Mouse (Mus musculus) kidney, postnatal 14 days (tissue): ENCODE data around the gene Numbl.

ENCODE experiments used
- DNase-seq: peaks from one replicate; pipeline ENCODE4 v3.0.0; 2022; ENCODE audit warnings: mixed read lengths

Numbl gene

GRCm38 (mm10) chr7:27255721-27256120, 2.5 kb upstream of the Numbl start:
- DNase-seq: peak; percentile 56

DNA sequence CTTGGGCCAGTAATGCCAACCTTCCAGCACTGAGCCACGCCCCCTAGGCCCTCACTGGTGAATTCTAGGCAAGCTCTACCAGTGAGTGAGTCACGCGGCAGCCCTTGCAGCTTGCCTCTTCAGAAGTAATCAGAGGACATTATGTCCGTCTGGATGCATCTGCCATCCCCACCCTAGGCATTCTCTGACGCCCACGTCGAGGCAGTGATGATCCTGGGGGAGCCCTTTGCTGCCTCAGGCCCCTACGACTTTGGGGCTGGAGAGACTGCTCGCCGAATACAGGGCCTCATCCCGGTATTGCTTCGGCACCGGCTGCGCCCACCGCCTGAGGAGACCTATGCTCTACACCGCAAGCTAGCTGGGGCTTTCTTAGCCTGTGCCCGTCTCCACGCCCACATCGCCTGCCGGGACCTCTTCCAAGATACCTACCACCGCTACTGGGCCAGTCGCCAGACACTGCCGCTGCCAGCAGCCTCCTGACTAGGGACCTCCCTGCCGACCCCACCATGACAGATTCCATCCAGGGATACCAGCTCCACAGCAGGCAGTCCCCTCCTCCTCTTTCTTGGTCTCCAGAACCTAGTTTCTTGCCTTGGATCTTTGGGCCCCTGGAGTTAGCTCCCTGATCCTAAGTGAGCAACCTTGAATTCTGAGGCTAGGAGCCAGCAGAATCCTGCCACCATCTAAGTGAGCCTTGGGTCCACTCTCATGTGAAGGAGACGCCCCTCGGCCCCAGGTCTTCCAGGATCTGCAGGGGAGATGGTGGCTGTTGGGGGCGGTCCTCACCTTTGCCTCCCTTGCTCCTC, 984 bp upstream of the Numbl start:
- DNase-seq: peak; percentile 60

GRCm38 (mm10) chr7:27257852-27258204, 405 bp upstream of the Numbl start:
- no peak for DNase-seq

- DNase-seq: no peak
Measured at GRCm38 (mm10) chr7:27259271-27259721, 1.1 kb downstream of the Numbl start.

DNA sequence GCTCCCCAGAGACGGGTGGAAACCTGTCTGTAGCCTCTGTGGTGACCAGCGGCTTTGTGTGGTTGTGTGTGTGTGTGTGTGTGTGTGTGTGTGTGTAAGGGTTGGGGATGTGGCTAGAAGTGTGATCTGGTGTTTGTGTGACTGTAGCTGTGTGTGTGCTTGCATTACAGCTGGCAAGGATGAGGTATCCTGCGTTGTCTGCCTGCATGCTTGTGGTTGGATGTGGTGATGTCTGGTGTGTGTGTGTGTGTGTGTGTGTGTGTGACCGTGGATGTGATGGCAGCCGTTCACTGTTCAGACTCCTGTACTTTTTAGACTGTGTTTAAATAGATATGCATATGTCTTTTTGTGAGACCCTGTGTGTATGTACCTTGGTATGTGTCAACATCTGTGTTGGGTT, 1.5 kb downstream of the Numbl start:
- DNase-seq: no peak

DNA sequence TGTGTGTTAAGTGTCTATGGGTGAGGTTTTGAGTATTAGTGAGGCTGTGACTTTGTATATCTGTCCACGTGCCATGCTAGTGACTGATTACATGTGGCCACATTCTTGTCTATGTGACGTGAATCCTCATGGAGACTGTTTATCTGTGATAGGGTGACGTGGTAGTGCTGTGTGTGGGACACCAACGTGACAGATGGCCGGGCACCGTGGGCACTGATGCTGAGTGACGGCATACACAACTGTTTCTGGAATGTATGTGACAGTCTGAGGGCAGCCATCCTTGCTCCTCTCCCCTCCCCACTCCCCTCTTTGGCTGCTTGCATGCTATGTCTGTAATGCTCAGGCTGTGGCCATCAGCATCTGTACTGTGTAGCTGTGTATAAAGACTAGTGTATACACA, 2.6 kb downstream of the Numbl start:
- DNase-seq: no peak

DNA sequence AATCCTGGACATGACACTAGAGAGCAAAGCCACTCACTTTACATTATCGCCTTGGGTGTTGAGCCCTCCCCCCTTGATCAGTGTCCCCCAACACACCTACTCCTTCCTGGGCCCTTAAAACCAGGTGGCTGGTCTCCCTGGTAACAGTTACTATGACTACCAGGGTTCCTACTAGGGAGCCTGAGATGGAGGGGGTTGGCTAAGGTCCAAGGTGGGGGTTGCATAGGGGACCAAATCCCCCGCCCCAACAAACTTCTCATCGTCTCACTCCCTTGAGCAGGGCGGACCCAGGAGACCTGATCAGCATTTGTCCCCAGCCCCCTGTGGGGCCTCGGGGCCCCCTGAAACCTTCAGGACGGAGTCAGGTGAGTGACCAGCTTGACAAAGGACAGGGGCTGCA, 3.7 kb downstream of the Numbl start:
- DNase-seq: no peak

GRCm38 (mm10) chr7:27264761-27265160, 6.5 kb downstream of the Numbl start:
- DNase-seq: no peak

DNA sequence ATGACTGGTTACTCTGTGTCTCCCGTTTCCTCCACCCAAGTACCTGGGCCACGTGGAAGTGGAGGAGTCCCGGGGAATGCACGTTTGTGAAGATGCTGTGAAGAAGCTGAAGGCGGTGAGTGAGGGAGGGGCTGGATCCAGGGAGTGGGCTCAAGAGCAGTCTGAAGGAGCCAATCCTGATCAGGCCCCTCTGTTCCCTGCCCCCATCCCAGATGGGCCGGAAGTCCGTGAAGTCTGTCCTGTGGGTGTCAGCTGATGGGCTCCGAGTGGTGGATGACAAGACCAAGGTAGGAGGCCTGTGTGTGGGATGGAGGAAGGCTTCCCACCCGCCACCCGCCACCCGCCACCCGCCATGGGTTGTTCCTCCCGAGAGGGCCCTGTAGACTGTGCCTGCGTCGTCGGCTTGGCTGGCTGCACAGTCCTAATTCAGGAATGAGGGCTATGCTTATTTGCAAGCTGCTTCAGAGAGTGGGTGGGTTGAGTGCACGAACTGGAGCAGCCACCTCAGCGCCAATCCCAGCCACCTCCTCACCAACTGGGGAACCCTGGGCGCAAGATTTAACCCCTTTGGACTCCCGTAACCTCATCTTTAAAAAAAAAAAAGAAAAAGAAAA, 8.4 kb downstream of the Numbl start:
- no peak for DNase-seq

GRCm38 (mm10) chr7:27271423-27271822, 13.2 kb downstream of the Numbl start:
- DNase-seq: no peak

DNA sequence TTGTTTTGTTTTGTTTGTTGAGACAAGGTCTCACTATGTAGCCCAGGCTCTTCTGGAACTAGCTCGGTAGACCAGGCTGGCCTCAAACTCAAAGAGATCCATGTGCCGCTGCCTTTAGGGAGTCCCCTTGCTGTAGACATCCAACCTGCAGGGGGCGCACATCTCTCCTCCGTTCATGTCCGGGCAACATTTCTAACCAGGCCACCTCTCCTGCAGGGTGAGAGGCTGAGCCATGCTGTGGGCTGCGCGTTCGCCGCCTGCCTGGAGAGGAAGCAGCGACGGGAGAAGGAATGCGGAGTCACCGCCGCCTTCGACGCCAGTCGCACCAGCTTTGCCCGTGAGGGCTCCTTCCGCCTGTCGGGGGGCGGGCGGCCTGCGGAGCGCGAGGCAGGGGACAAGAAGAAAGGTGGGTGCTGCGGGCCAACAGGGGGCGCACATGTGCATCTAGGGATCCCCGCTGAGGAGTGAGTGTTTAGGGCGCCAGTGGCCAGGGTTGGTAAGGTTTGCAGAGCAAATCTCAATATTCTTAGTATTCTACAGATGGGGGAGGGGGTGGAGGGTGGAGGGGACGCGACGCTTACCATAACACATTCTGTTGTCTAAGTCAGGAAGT, 15.6 kb downstream of the Numbl start:
- DNase-seq: no peak

DNA sequence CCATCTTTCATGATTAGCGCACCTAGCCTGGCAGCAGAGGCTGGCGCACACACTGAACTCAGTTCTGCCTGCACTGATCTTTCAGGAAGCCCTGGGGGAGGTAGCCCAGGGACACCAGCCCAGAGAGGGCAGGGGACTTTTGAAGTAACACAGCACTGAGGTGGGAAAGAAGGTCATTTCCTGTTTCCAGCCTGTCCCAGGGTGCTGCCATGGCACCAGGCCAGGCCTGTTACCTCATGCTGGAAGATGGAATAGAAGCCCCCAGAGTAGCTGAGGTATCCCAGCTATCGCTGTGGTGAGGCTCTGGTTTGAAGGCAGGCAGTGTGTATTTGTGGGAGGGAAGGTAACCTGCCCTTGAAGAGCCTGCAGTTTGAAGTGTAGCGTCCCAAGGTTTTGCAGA, 16.7 kb downstream of the Numbl start:
- DNase-seq: no peak

DNA sequence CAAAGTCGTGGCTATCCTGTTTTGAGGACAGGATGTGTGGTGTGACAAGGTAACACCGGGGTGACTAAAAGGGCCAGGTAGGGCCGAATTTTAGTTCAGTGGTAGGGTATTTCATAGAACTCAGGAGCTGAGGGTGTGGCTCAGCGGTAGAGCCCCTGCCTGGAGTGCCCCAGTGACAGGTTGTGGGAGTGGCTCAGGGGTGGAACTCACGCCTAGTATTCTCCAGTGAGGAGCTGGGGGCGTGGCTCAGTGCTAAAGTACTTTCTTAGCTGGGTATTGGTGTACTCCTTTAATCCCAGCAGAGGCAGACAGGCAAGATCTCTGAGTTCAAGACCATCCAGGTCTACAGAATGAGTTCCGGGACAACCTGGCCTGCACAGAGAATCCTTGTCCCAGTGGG, 17.8 kb downstream of the Numbl start:
- no peak for DNase-seq

DNA sequence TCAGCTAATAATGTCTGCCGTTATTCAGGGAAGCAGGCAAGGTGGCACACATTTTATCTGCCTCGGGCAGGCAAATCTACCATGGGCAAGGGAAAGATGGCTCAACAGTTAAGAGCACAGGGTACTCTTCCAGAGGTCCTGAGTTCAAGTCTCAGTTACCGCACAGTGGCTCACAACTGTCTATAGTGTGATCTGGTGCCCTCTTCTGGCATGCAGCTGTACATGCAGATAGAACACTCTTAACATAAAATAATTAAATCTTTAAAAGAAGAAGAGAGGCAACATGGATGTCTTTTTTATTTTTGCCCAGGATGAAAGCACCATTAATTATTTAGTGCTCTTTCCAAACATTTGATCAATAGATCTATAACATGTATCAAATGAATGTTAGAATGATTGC, 19.0 kb downstream of the Numbl start:
- DNase-seq: no peak

- no peak for DNase-seq
Measured at GRCm38 (mm10) chr7:27281717-27282116, 23.5 kb downstream of the Numbl start.

DNA sequence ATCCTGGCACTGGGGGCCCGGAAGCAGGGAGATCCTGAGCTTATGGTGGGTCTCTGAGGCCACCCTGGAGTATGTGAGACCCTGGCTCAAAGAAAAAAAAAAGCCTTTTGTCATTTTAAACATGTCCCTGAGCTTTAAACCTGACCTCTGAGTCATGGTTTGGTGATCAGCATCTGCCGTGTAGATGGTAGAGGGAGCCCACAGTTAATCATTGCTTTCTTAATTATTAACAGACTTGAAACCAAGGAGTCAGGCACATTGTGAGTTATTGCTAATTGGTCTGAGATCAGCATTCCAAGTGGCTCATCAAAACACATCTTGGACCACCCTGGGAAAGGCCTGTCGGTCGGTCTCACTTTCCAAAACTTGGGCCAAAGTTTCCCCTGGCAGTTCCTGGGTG, 24.0 kb downstream of the Numbl start:
- DNase-seq: no peak

DNA sequence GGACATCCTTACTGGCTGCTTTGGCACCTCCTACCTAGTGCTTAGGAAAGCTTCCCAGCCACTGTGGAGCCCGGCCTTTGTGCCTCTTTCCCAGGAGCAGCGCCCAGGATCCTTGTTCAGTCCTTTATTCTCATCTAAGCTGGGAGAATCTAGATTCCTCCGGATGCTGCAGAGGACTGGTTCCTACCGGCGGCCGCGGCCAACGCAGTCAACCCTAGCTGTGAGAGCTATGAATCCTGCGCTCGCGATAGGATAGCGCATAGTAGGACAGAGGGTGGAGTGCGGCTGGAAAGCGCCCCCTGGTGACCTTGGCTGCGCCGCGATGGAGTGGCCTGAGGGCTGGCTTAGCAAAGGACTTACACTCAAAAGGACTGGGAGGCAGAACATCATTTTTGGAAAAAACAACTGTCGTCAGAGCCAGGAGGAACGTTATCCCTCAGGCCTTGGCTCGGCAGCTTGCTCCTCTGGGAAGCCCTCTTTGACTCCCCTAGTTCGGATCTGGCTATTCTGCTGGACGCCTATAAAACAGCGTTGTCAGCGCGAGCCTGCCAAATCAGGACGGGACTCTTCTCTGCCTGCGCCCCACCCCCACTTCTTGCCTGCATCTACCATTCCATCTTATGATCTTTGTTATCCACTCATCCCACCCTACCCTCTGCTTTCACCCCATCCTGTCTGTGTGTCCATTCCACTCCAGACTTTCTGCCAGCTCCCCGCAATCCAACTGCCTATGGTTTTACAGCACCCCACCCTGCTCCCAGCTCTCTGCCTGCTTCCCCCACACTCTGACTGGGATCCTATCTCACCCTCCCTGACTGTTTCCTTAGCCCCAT, 26.8 kb downstream of the Numbl start:
- DNase-seq: peak; percentile 41

GRCm38 (mm10) chr7:27285698-27286066, 27.4 kb downstream of the Numbl start:
- peak; percentile 81 for DNase-seq

DNA sequence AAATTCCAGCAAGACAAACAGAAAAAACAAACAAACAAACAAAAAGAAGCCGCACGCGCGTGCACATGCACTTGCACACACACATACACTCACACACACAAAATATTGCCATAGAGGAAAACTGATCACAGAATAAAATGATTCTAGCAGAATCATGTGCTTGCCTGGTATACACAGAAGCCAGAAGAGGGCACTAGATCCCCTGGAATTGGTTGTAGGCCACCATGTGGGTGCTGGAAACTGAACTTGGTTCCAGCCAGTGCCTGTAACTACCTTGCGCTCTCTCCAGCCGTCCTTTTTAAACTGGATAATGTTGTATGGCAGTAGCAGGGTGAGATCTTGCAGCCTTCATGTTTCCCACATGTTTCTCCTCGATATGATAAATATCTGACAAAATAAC, 30.5 kb downstream of the Numbl start:
- DNase-seq: no peak

DNA sequence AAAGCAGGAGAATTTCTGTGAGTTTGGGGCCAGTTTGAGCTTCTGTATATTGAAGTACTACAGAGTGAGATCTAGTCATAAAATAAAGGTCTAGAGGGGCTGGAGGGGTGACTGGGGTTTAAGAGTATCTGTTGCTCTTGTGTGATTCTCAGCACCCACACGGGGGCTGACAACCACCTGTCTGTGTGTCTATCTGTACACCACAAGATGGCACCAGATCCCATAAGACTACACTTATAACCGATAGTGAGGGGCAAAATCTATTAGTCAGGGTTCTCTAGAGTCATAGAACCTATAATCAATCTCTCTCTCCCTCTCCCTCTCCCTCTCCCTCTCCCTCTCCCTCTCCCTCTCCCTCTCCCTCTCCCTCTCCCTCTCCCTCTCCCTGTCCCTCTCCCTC, 32.3 kb downstream of the Numbl start:
- no peak for DNase-seq

GRCm38 (mm10) chr7:27291795-27292466, 33.7 kb downstream of the Numbl start:
- DNase-seq: peak; percentile 56

GRCm38 (mm10) chr7:27295956-27296355, 37.7 kb downstream of the Numbl start:
- peak; percentile 44 for DNase-seq

GRCm38 (mm10) chr7:27296518-27296917, 38.3 kb downstream of the Numbl start:
- no peak for DNase-seq
